Mouse (Mus musculus) layer of hippocampus, postnatal 10 days (tissue): Measurements from ENCODE around the gene Gm2974. TPM values are rescaled to one million over a fixed set of nuclear protein-coding genes. Genes with fewer than 3 reads are reported as not detected.
"Not testable (repeated sequence)": the region's sequence is repeated elsewhere in the genome, so short reads cannot be mapped to it uniquely, and the experiment has no call there.

ENCODE experiments used
- DNase-seq, 2 experiments: peaks; one replicate each; pipeline ENCODE4 v3.0.0; 2021; ENCODE audit warnings: low spot score in 2 of 2
- long read RNA-seq: library from polyadenylated mRNA; stranded (forward); transcript quantifications from one replicate; pipeline ENCODE4 v2.0.0, GENCODE M21; 2023
- total RNA-seq, 2 experiments: library from RNA; stranded (reverse); gene quantifications; 2 replicates each; pipeline ENCODE4 v1.2.3; 2021

The Gm2974 gene
- total RNA-seq, result 1 to 10 TPM; 3.1 to 4.2 TPM
- long read RNA-seq, partial matches to known transcripts, result 0 of 5 reads
- long read RNA-seq, other reads (novel, unspliced or antisense), result 5 of 5 reads

DNA sequence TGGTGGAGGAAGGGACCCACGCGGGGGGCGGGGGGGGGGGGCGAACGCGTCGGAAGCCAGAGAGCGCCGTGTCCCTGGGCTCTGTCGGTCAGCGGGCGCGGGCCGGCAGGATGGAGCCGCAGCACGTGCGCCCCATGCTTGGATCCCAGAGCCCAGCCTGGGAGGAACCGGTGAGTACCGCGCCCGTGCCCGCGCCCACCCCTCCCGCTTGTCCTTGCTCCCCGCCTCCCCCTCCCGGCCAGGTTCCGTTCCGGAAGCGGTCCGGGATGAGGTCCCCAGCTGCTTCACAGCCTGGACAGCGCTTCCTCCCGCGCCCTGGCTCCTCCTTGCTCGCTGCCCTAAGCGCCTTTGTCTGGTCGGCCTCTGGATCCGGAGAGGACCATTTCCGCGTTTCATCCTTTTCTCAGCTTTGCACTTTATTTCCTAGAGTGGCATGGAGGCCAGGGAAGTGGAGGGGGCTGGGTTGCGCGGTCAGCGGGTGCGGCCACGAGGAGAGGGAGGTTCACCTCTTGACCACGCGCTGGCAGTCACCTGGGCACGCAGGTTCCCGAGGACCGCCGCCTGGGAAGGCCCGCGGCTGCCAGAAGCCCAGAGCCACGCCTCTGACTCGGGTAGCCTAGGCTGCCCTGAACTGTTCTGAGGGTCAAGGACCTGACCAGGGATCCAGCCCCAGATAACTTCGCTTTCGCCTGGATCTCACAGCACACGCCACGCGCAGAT is at the start of gene Gm2974:
Gene Gm2974 (plus strand): TSS at position 86 of the 720 bp plus-strand sequence.
- peak; percentile 8 to 17 for DNase-seq

DNA sequence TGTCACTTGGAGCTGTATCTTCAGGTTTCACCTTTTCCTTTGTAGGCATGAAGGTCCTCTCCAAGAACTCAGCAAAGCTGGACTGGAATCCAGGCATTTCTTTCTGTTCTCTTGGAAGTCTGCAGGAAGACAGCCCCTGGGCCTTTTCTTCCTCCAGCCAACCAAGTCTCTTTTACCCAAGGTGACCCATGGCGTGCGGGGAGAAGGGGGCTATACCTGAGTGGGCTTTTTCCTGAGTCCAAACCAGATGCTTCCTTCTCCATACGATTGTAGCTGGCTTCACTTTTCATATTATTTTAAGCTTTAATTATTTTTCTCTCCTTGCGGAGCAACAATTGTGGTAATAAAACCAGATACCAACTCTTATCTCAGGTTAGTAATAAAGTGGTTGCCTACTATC is 40.7 kb upstream of the Gm2974 start:
- DNase-seq, result not testable (repeated sequence)

DNA sequence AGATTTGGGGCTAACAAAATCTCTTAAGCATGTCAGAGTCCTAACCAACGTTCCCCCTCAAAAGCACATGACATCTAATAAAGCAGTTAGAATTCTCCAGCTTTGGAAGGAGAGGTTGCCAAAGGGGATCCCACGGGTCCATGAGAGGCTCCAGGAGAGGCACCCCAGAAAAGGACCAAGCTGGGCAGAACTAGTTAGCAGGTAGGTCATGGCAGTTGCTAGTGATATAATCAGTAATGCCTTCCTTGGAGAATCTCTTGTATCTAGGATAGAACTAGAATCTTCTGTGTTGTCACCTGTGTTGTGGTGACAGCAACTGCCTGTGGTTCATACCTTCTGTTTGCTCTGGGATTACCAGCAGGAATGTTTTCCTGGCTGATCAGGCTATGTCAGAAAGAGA is 17.6 kb upstream of the Gm2974 start, which contains the start of gene Gm3127:
Gene Gm3127 (plus strand): TSS at position 301 of the 400 bp plus-strand sequence.
- DNase-seq, result not testable (repeated sequence)

DNA sequence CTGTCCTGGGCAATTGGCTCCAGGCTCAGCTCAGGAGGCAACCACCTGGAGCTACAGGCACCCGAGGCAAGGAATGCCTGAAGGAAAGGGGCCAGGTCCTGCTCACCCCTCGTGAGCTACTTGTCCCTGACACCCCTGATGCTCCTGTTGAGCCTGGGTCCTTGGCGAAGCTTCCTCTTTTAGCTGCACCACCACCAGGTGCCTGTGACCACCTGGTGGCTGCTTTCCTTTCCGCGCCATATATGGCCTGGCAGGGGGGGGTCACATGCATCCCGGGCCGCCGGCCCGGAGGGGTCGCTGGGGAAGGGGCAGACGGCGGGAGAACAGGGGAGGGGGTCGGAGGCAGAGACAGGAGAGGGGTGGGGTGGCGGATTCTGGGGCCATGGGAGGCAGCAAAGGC is 346 bp upstream of the Gm2974 start:
- peak; percentile 2 to 9 for DNase-seq

DNA sequence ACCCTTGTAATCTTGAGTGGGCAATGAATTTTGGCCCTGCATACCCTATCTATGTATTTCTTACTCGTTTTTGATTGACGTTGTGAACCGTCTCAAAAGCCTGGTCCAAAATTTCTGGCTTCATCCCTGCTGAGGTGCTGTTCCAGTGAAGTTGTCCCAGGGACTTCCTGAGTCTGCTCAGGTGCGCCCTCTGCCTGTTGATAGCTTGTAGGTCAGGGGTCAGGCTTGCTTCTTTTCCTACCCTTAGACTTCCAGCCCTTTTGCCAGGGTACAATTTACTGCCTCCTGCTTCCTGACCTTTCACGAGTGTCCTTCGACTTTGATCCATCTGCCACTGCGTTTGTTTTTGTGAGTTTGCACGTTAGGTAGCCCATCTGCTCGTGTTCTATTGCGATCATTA is 999 bp downstream of the Gm2974 start:
- DNase-seq, result peak in 1 of 2 experiments; percentile 10

DNA sequence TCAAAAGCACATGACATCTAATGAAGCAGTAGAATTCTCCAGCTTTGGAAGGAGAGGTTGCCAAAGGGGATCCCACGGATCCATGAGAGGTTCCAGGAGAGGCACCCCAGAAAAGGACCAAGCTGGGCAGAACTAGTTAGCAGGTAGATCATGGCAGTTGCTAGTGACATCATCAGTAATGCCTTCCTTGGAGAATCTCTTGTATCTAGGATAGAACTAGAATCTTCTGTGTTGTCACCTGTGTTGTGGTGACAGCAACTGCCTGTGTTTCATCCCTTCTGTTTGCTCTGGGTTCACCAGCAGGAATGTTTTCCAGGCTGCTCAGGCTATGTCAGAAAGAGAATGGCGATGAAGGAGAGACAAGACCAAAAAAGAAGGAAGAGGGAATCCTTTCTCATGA is 67.0 kb downstream of the Gm2974 start, which contains the start of gene Gm3138:
Gene Gm3138 (plus strand): TSS at position 301 of the 400 bp plus-strand sequence.
- DNase-seq, result not testable (repeated sequence)

Other genes starting within 250 kb of the Gm2974 start
- gene Gm3095, start 219.0 kb upstream of the Gm2974 start, total RNA-seq, result under 1 TPM in 1 of 2 experiments, not detected in 1; 0.25 TPM
- not detected for gene Gm3099, start 184.2 kb upstream of the Gm2974 start, total RNA-seq
- 10 to 100 TPM; 10.3 to 12.5 TPM for gene Gm5796, start 158.6 kb upstream of the Gm2974 start, total RNA-seq
- gene Gm3115, start 98.5 kb upstream of the Gm2974 start, total RNA-seq, result under 1 TPM in 1 of 2 experiments, not detected in 1; 0.71 TPM
- gene Gm8108, start 72.0 kb upstream of the Gm2974 start, total RNA-seq, result 10 to 100 TPM in 1 of 2 experiments, 1 to 10 TPM in 1; 8.5 to 10.8 TPM
- gene Gm3127, start 17.5 kb upstream of the Gm2974 start, total RNA-seq, result not detected
- not detected for gene Gm3138, start 67.1 kb downstream of the Gm2974 start, total RNA-seq
- gene Gm3149, start 134.7 kb downstream of the Gm2974 start, total RNA-seq, result not detected
- gene 2610042L04Rik, start 152.2 kb downstream of the Gm2974 start, total RNA-seq, result 1 to 10 TPM; 1.8 to 2.1 TPM
- not detected for gene Gm3159, start 214.9 kb downstream of the Gm2974 start, total RNA-seq
- 1 to 10 TPM; 1.1 to 3.6 TPM for gene Gm3164, start 232.9 kb downstream of the Gm2974 start, total RNA-seq
- gene Gm3173, start 248.4 kb downstream of the Gm2974 start, total RNA-seq, result 1 to 10 TPM; 5.0 TPM